Mouse (Mus musculus): ENCODE data around the gene Srcin1.

DNA sequence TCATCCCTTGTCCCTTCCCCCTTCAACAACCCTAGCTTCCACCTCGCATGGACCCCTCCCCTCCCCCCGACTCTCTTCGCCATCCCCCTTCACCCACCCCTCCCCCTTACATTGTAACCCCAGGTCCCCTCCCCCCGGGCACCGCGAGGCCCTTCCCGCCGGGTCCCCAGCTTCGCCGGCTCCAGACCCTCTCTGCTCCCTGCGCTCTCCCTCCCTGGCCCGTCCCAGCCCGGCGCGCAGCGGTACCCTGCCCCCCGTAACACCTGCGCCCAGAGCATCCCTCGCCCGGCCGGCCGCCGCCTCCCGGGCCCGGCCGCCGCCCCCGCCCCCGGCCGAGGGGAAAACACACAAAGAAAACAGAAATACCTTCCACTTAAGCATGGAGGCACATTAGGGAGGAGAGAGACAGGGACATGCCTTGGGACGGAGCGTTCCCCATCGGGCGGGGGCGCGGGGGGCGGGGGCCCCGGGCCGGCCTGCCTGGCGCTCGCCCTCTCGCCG is 1.4 kb downstream of the Srcin1 start:
- TF ChIP-seq CTCF (IDR thresholded peaks at IDR 0.05; ENCODE audit: control insufficient read depth, insufficient read depth, insufficient read length) (no peak), MAX (IDR thresholded peaks at IDR 0.05) (no peak), MYOD1 (IDR thresholded peaks at IDR 0.05; ENCODE audit: control insufficient read depth, insufficient read length, low read depth) (no peak), CEBPB (IDR thresholded peaks at IDR 0.05; ENCODE audit: low read depth) (no peak), MYOG (IDR thresholded peaks at IDR 0.05; ENCODE audit: control insufficient read depth, extremely low read depth, insufficient read length) (no peak), USF1 (IDR thresholded peaks at IDR 0.05; ENCODE audit: low read depth) (no peak)

Data from C2C12 (cell line).